Mouse (Mus musculus): ENCODE measurements around the gene Cd3eap. TPM values are rescaled to one million over a fixed set of nuclear protein-coding genes. Genes with fewer than 3 reads are reported as not detected.

The Cd3eap gene
- polyA plus RNA-seq, 1 experiment = 7.5 TPM

GRCm38 (mm10) chr7:19378049-19378448, 18.8 kb upstream of the Cd3eap start:
- H3K27ac ChIP-seq (ENCODE audit: control insufficient read depth, insufficient read depth, low read length) = no peak overlapping the region
- H3K36me3 ChIP-seq (ENCODE audit: control insufficient read depth, insufficient read depth, low read length) = no peaks in the 10 kb centered on the region
- DNase-seq = no peak
- H3K4me3 ChIP-seq (ENCODE audit: control insufficient read depth, insufficient read depth, low read length) = no peak overlapping the region
- peaks cover 7% of the 10 kb centered on the region; the same call in 1 of the 2 replicates for H3K4me1 ChIP-seq (replicated peaks; ENCODE audit: control insufficient read depth, insufficient read depth, low read length)
- H3K27me3 ChIP-seq (ENCODE audit: control insufficient read depth, insufficient read depth, low read length) = no peaks in the 10 kb centered on the region
- TF ChIP-seq POLR2A (IDR thresholded peaks at IDR 0.05; ENCODE audit: control insufficient read depth, extremely low read depth, insufficient read depth, low read length, poor library complexity) (no peak), CTCF (IDR thresholded peaks at IDR 0.05; ENCODE audit: borderline replicate concordance, control insufficient read depth, extremely low read depth, insufficient read depth, low read length, poor library complexity) (no peak)
- WGBS = 89% methylated on average over 8 of the region's 8 CpGs

- no peak for DNase-seq
- H3K27ac ChIP-seq (ENCODE audit: control insufficient read depth, insufficient read depth, low read length) = no peak overlapping the region
- H3K4me3 ChIP-seq (ENCODE audit: control insufficient read depth, insufficient read depth, low read length) = no peak overlapping the region
- no peaks in the 10 kb centered on the region for H3K36me3 ChIP-seq (ENCODE audit: control insufficient read depth, insufficient read depth, low read length)
- TF ChIP-seq POLR2A (IDR thresholded peaks at IDR 0.05; ENCODE audit: control insufficient read depth, extremely low read depth, insufficient read depth, low read length, poor library complexity) (no peak), CTCF (IDR thresholded peaks at IDR 0.05; ENCODE audit: borderline replicate concordance, control insufficient read depth, extremely low read depth, insufficient read depth, low read length, poor library complexity) (no peak)
- no peaks in the 10 kb centered on the region for H3K27me3 ChIP-seq (ENCODE audit: control insufficient read depth, insufficient read depth, low read length)
- WGBS = 95% methylated on average over 4 of the region's 4 CpGs
- H3K4me1 ChIP-seq (replicated peaks; ENCODE audit: control insufficient read depth, insufficient read depth, low read length) = peaks cover 4% of the 10 kb centered on the region; the same call in 1 of the 2 replicates
Measured at GRCm38 (mm10) chr7:19376019-19376418, 16.7 kb upstream of the Cd3eap start.

GRCm38 (mm10) chr7:19375368-19375767, 16.1 kb upstream of the Cd3eap start:
- 72% methylated on average over 18 of the region's 18 CpGs for WGBS
- no peak for TF ChIP-seq POLR2A (IDR thresholded peaks at IDR 0.05; ENCODE audit: control insufficient read depth, extremely low read depth, insufficient read depth, low read length, poor library complexity)
- no peak for TF ChIP-seq CTCF (IDR thresholded peaks at IDR 0.05; ENCODE audit: borderline replicate concordance, control insufficient read depth, extremely low read depth, insufficient read depth, low read length, poor library complexity)
- Histone ChIP-seq H3K4me1 (replicated peaks; ENCODE audit: control insufficient read depth, insufficient read depth, low read length) (peaks cover 4% of the 10 kb centered on the region; the same call in 1 of the 2 replicates), H3K36me3 (ENCODE audit: control insufficient read depth, insufficient read depth, low read length) (no peaks in the 10 kb centered on the region), H3K4me3 (ENCODE audit: control insufficient read depth, insufficient read depth, low read length) (no peak overlapping the region), H3K27ac (ENCODE audit: control insufficient read depth, insufficient read depth, low read length) (no peak overlapping the region), H3K27me3 (ENCODE audit: control insufficient read depth, insufficient read depth, low read length) (no peaks in the 10 kb centered on the region)
- DNase-seq = no peak

GRCm38 (mm10) chr7:19373367-19373766, 14.1 kb upstream of the Cd3eap start:
- 94% methylated on average over 2 of the region's 2 CpGs for WGBS
- Histone ChIP-seq H3K27ac (ENCODE audit: control insufficient read depth, insufficient read depth, low read length) (no peak overlapping the region), H3K36me3 (ENCODE audit: control insufficient read depth, insufficient read depth, low read length) (no peaks in the 10 kb centered on the region), H3K4me1 (replicated peaks; ENCODE audit: control insufficient read depth, insufficient read depth, low read length) (peaks cover 9% of the 10 kb centered on the region), H3K4me3 (ENCODE audit: control insufficient read depth, insufficient read depth, low read length) (no peak overlapping the region), H3K27me3 (ENCODE audit: control insufficient read depth, insufficient read depth, low read length) (no peaks in the 10 kb centered on the region)
- TF ChIP-seq CTCF (IDR thresholded peaks at IDR 0.05; ENCODE audit: borderline replicate concordance, control insufficient read depth, extremely low read depth, insufficient read depth, low read length, poor library complexity) (no peak), POLR2A (IDR thresholded peaks at IDR 0.05; ENCODE audit: control insufficient read depth, extremely low read depth, insufficient read depth, low read length, poor library complexity) (no peak)
- DNase-seq = no peak

- Histone ChIP-seq H3K4me3 (ENCODE audit: control insufficient read depth, insufficient read depth, low read length) (peak overlapping the region; percentile 42), H3K27me3 (ENCODE audit: control insufficient read depth, insufficient read depth, low read length) (no peaks in the 10 kb centered on the region), H3K36me3 (ENCODE audit: control insufficient read depth, insufficient read depth, low read length) (no peaks in the 10 kb centered on the region), H3K27ac (ENCODE audit: control insufficient read depth, insufficient read depth, low read length) (no peak overlapping the region), H3K4me1 (replicated peaks; ENCODE audit: control insufficient read depth, insufficient read depth, low read length) (peaks cover 5% of the 10 kb centered on the region)
- peak; percentile 82 for DNase-seq
- TF ChIP-seq POLR2A (IDR thresholded peaks at IDR 0.05; ENCODE audit: control insufficient read depth, extremely low read depth, insufficient read depth, low read length, poor library complexity) (peak; percentile 32; the same call in 1 of the 2 replicates), CTCF (IDR thresholded peaks at IDR 0.05; ENCODE audit: borderline replicate concordance, control insufficient read depth, extremely low read depth, insufficient read depth, low read length, poor library complexity) (peak; percentile 83)
- WGBS = 19% methylated on average over 46 of the region's 46 CpGs
Measured at GRCm38 (mm10) chr7:19369823-19370425, 10.6 kb upstream of the Cd3eap start.

GRCm38 (mm10) chr7:19368380-19368779, 9.1 kb upstream of the Cd3eap start:
- peaks cover 5% of the 10 kb centered on the region for H3K4me1 ChIP-seq (replicated peaks; ENCODE audit: control insufficient read depth, insufficient read depth, low read length)
- DNase-seq = no peak
- TF ChIP-seq CTCF (IDR thresholded peaks at IDR 0.05; ENCODE audit: borderline replicate concordance, control insufficient read depth, extremely low read depth, insufficient read depth, low read length, poor library complexity) (no peak), POLR2A (IDR thresholded peaks at IDR 0.05; ENCODE audit: control insufficient read depth, extremely low read depth, insufficient read depth, low read length, poor library complexity) (no peak)

More at GRCm38 (mm10) chr7:19368380-19368779, 9.1 kb upstream of the Cd3eap start:
- H3K27me3 ChIP-seq (ENCODE audit: control insufficient read depth, insufficient read depth, low read length) = no peaks in the 10 kb centered on the region
- no peak overlapping the region for H3K4me3 ChIP-seq (ENCODE audit: control insufficient read depth, insufficient read depth, low read length)
- WGBS = 69% methylated on average over 16 of the region's 16 CpGs
- no peaks in the 10 kb centered on the region for H3K36me3 ChIP-seq (ENCODE audit: control insufficient read depth, insufficient read depth, low read length)
- no peak overlapping the region for H3K27ac ChIP-seq (ENCODE audit: control insufficient read depth, insufficient read depth, low read length)
